16 mouse cellular contexts compared by ENCODE assay signal in genomic region chr8:127994898-127995297, GRCm38 (mm10).
"Had no signal": no experiment of that assay in that cellular context is flagged by ENCODE, and none has a peak within 500 bp of the region (broad histone marks: within the 10 kb centered on the region; RNA-seq: fewer than 3 reads in every experiment).

No protein-coding gene starts in this region.

- H3K27ac ChIP-seq: liver, embryonic 14.5 days; midbrain, embryonic 10.5 days; midbrain, embryonic 12.5 days; midbrain, embryonic 15.5 days; neural tube, embryonic 12.5 days; stomach, embryonic 15.5 days; stomach, postnatal 0 days had no signal

- H3K4me2 ChIP-seq: lung, embryonic 14.5 days; midbrain, embryonic 12.5 days; midbrain, embryonic 15.5 days; neural tube, embryonic 12.5 days; stomach, embryonic 15.5 days had no signal

- H3K36me3 ChIP-seq: midbrain, embryonic 10.5 days; midbrain, embryonic 12.5 days; midbrain, embryonic 15.5 days; neural tube, embryonic 12.5 days; stomach, embryonic 15.5 days had no signal

- ATAC-seq: midbrain, embryonic 15.5 days had no signal

- H3K27me3 ChIP-seq: midbrain, embryonic 12.5 days; midbrain, embryonic 15.5 days; neural tube, embryonic 12.5 days; stomach, embryonic 15.5 days had no signal

- DNase-seq: lung, embryonic 14.5 days; lung, postnatal 10 days; lung, postnatal 4 days; retina, postnatal 1 day; right cerebral cortex, adult 18-20 months; right cerebral cortex, postnatal 25 days; right cerebral cortex, postnatal 4 days; thymus, postnatal 14 days; thymus, postnatal 36 days had no signal

- H3K9me3 ChIP-seq: midbrain, embryonic 10.5 days; midbrain, embryonic 12.5 days; midbrain, embryonic 15.5 days; neural tube, embryonic 12.5 days; stomach, embryonic 15.5 days had no signal

- H3K4me1 ChIP-seq: neural tube, embryonic 12.5 days; stomach, embryonic 15.5 days had no signal

- H3K9ac ChIP-seq: liver, embryonic 14.5 days; lung, embryonic 14.5 days; midbrain, embryonic 12.5 days; midbrain, embryonic 15.5 days; neural tube, embryonic 12.5 days; stomach, embryonic 15.5 days had no signal

- H3K4me3 ChIP-seq: midbrain, embryonic 10.5 days; midbrain, embryonic 12.5 days; midbrain, embryonic 15.5 days; neural tube, embryonic 12.5 days; stomach, embryonic 15.5 days had no signal
